Mouse (Mus musculus) adrenal gland, postnatal 10 days (tissue): ENCODE data around the gene Ubqln4. TPM values are rescaled to one million over a fixed set of nuclear protein-coding genes. Genes with fewer than 3 reads are reported as not detected.

ENCODE experiments used
- DNase-seq: peaks from one replicate; pipeline ENCODE4 v3.0.0; 2021; ENCODE audit warnings: mixed read lengths
- long read RNA-seq, 2 experiments: library from polyadenylated mRNA; stranded (forward); transcript quantifications; one replicate each; pipeline ENCODE4 v2.0.0; 2021
- total RNA-seq, 2 experiments: library from RNA; stranded (reverse); gene quantifications; 2 replicates each; pipeline ENCODE4 v1.2.3; 2021

The Ubqln4 gene
- 10 to 100 TPM; 63.9 to 73.1 TPM for total RNA-seq
- long read RNA-seq, experiment 1, transcript Ubqln4-201 (11 exons, 3,330 nt) = major isoform, 13 of 61 reads
- long read RNA-seq, experiment 1, partial matches to known transcripts = 45 of 61 reads
- long read RNA-seq, experiment 1, other reads (novel, unspliced or antisense) = 3 of 61 reads
- long read RNA-seq, experiment 2, transcript Ubqln4-201 (11 exons, 3,330 nt) = major isoform, 64 of 97 reads
- long read RNA-seq, experiment 2, partial matches to known transcripts = 17 of 97 reads
- long read RNA-seq, experiment 2, other reads (novel, unspliced or antisense) = 16 of 97 reads

- peak; percentile 97 for DNase-seq
Measured at GRCm38 (mm10) chr3:88553525-88553879, at the start of gene Ubqln4. TSS of gene Ubqln4 (plus strand) at chr3:88553758.

GRCm38 (mm10) chr3:88503881-88504746, 49.4 kb upstream of the Ubqln4 start:
- no peak for DNase-seq

- DNase-seq = no peak
Measured at GRCm38 (mm10) chr3:88505081-88505480, 48.5 kb upstream of the Ubqln4 start.

GRCm38 (mm10) chr3:88505765-88506164, 47.8 kb upstream of the Ubqln4 start:
- no peak for DNase-seq

DNA sequence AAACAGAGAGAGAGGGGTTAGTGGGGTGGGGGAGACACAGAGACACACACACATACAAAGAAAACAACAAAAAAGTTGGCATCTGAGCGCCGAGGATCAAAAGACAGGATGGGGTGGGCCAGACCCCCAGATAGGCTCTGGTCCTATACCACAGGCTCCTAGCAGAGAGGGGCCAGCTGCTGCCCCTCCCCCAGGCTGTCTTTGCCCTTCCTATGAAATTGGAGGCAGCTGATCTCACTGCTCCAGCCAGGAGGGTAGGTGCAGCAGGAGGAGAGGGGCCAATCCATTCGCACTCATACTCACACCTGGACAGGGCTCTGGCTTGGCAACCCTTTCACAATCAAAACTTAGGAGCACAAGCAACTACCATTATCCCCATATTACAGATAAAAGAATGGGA, 44.3 kb upstream of the Ubqln4 start:
- DNase-seq = no peak

DNA sequence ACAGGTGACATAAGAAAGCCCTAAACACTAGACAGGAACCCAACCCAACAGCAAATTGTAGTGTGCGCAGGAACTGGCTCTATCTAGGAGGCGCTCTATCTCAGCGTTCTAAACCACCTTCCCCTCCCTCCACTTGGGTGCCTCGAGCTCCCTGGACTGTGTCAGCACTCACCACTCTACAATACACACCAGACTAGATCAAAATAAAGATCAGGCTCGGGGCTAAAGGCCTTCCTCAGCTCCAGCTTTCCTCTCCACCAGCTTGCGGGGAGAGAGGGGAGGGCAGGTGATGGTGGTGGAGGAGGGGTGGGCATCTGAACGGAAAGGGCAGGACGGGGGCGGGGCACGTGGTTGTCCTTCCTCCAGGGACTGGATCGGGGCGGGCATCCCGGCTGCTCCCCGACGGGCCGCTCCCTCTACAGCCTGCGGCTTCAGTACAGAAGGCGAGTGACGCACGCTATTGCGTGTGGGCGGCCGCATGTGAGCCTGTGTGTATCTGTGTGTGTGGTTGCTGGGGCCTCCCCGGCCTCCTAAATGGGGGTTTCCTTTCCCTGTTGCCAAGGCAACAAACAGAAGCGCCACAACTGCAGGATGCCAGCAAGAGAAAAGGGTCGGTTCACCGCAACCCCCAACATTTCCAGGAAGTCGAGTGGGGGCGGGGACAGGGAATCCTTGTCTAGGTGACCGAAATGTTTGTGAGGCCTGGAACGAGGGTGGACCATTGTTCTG, 43.7 kb upstream of the Ubqln4 start, which contains the start of gene Lmna:
Lmna (minus strand) TSS at position 265 of the 729 bp plus-strand sequence.
- DNase-seq = peak; percentile 97

DNA sequence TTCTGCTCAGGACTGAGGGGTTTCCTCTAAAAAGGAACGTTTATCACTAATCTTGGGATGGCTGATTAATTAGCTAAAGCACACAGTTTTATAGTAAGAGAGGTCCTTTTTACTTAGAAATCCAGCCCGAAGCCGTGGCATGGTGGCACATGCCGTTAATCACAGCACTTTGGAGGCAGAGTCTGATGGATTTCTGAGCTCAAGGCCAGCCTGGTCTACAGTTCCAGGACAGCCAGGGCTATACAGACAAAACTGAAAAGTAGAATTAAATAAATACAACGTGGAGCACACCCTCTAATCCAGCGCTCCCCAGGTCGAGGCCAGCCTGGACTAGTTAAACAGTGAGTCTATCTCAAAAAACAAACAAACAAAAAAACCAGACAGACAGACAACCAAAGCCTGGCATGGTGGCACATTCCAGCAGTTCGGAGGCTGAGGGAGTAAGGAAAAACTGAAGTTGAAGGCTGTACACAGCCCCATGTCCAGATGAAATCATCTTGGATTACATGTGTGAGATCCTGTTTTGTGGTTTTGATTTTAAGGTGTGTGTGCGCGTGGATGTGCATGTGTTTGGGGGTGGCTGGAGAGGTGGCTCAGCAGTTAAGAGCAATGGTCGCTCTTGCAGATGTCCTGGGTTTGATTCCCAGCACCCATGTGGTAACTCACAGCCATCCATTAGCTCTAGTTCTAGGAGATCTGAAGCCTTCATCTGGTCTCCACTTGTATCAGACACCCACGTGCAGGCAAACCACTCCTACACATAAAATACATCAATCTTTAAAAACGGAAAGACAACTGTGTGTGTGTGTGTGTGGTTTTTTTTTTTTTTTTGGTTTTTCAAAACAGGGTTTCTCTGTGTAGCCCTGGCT, 42.9 kb upstream of the Ubqln4 start:
- DNase-seq = no peak

DNA sequence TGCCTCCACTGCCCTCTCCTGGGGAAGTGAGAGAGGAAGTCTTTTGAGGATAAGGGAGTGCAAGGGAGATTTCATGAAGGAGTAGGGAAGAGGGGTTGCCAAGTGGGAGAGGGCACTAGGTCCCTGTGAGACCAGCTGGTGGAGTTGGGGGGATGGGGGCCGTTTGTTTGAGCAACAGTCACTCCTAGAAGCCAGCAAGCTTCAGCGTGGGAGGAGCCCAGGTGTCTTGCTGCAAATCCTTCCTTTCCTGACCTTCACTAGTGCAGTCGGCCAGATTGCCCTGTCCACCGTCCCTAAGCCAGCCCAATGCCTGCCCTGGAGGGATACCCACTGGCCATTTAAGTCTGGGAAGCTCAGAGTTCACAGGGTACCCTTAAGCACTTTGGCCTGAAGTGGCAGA, 42.0 kb upstream of the Ubqln4 start:
- peak; percentile 59 for DNase-seq

DNA sequence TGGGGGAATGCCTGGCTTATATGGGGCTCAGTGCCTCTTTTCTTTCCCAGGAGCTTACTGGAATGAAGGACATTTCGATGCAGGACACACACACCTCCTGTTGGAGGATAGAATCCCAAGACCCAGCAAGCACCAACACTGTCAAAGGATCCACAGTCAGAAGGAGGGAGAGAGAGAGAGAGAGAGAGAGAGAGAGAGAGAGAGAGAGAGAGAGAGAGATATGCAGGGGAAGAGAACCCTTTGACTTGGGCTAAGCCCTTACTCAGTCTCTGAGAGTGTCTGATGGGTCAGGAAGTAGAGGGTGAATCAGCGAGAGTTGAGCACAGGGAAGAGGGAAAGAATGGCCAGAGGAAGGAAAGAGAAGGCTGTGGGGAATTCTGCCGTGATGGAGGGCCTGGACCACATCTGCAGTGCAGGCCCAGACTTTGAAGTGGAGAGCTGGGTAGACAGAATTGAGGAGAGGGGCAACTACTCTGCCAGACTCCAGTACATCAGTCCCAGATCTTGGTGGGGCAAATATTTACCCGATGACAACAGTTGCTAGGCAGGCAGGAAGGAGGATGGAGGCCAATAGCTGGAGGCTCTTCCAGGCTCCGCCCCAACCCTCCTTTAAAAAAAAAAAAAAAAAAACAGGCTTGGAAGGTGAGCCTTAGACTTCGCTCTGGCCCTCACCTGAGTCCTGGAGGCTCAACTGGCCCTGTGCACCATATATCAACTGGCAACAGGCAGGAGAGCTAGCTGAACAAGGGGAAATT, 41.2 kb upstream of the Ubqln4 start:
- DNase-seq = no peak

DNA sequence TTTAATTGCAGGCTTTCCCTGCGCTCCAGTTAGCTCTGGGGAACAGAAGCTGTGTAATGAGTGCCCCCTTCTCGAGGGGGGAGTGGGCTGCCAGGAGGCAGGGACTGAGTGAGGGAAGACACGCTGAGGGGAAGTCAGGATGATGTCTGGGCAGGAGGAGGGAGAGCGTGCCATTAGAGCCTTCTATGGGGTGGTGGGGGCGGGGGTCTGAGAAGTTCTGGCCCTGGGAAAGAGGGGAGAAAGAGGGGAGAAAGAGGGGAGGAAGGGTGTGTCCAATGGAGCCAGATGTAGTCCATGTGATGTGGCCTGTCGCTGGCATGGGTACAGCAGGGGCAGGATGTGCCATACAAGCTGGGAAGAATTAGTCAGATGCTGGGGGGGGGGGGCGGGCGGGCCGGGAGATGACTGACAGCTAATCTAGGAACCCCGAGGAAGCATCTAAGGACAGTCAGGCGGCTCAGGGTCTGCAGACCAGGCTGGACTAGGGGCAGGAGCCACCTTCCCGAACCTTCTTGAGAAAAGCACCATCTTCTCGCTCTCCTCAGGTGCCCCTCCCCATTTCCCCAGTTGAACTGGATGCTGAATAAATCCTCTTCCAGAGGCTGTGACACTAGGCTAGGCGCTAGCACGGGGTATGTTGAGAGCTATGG, 40.5 kb upstream of the Ubqln4 start:
- DNase-seq = no peak

GRCm38 (mm10) chr3:88513546-88514115, 39.9 kb upstream of the Ubqln4 start:
- no peak for DNase-seq

DNA sequence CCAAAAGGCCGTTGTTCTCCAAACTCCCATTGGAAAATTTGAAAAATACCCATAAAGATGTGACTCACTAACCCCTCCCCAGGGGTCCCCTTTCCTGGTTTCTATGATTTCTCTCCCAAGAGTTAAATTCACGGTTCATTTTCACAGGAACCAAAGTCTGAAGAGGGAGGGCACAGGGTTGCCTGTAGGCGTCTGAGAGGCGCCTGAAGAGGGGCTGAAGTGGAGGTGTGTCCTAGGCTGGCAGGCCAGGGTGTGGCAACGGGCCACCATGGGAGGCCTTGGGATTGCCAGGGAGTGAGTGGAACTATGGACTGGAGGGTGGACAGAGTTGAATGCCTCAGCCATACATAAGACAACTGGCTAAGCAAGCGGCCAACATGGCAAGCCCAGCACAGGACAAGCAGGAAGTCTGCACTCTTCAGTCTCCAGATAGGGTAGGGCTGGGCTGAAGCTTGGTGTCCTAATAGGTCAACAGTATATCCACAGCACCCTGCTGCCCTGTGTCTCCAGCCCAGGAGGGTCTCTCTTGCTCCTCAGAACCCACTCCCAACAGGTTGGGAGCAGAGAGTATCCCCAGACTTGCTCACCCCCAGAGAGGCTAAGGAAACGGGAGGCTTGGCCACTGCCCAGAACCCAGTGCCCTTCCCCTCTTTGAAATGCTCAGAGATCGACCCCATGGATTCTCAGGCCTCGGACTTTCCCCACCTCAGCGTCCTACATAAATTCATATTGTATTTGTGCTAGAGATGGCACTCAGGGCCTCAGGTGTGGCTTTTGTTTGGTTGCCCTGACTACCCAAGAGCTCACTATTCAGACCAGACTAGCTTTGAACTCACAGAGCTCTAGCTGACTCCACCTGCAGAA, 39.1 kb upstream of the Ubqln4 start:
- no peak for DNase-seq

- no peak for DNase-seq
Measured at GRCm38 (mm10) chr3:88515095-88515386, 38.5 kb upstream of the Ubqln4 start.

- no peak for DNase-seq
Measured at GRCm38 (mm10) chr3:88516407-88516806, 37.2 kb upstream of the Ubqln4 start.

- no peak for DNase-seq
Measured at GRCm38 (mm10) chr3:88518411-88518810, 35.1 kb upstream of the Ubqln4 start.

DNA sequence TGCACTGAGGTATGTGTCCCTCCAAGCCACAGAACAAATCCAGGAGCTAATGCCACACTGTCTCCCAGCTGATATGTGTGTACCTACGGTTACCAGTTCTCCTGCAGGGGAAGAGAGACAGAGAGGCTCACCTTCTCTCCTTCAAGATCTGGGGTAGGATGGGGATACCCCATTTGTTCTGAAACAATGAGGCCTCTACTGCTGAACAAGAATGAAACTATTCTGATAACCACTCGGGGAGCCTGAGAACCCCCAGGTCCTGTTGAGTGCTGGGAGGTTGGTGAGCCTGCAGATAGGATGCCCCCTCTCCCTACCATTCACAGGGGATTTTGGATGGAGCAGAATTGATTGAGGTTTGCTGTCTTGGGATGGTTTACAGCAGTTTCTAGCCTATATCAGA, 33.5 kb upstream of the Ubqln4 start:
- DNase-seq = no peak

- DNase-seq = no peak
Measured at GRCm38 (mm10) chr3:88521156-88521555, 32.4 kb upstream of the Ubqln4 start.

GRCm38 (mm10) chr3:88521803-88522331, 31.7 kb upstream of the Ubqln4 start:
- DNase-seq = peak; percentile 82

- DNase-seq = no peak
Measured at GRCm38 (mm10) chr3:88523027-88523426, 30.5 kb upstream of the Ubqln4 start.
